Mouse (Mus musculus) cerebellum, postnatal 25 days (tissue): ENCODE measurements at regions not wholly inside any gene's neighbourhood (a gene's known extent, or its start where the extent isn't known, plus 50 kb on each side); places are given as distances from the start of the nearest gene placed in this dataset.
A peak's percentile ranks its signal among the peaks of the same experiment; 100 is the strongest.

Source experiments
- DNase-seq, 2 experiments: peaks; one replicate each; pipeline ENCODE4 v3.0.0; 2021; ENCODE audit warnings: mixed read lengths in 2 of 2

DNA sequence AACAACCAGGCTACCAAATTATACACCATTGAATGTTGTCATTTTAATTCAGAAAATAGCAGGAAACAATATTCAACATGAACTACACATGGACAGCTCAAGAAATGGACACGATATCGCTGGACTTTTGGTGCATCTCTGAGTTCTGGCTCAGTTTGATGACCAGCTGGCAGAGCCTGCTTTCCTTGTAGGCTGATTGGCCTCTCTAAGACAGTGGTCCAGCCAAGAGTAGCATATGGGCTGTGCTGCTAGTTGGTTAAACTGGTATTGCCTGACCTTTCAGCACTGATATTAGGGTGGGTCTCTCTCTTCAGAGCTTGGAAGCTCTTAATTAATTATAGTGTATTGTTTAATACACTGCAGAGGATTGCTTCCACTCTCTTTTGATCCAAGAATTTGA lies 705.8 kb upstream of the Ddx18 start:
- peak; percentile 71 to 79 for DNase-seq

DNA sequence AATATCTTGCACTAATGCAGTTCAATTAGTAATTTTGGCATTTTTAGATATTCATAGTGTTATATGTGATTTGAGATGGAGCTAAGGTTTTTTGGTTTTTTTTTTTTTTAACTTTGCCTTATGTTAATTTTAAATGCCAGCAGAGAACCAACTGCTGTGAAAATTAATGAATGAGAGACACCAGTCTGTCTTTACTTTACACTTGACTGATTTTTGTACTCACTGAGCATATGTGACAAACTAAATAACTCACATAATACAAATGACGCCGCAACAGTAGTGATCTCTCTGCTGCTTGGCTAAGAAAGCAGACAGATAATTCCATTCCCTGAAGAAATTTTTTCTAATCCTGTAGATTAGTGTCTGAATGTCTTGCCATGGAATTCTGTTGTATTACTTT lies 675.2 kb upstream of the Ddx18 start:
- DNase-seq, result no peak

DNA sequence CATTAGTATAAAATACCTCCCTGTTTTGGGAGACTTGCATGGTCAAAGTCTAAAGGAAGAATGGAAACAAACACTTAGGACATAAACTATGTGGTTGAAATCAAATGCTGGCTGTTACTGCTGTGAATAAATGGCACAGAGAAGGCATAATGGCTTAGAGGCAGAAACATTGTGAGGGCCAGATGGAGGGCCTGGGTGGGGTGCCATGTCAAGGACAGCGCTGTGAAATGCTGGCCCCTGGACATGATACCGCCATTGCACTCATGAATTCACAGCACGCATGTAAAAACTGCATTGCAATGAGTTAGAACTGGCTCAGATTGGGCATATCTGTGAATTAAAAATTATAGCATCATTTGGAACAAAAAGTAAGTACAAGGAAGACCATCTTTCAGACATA lies 673.7 kb upstream of the Ddx18 start:
- DNase-seq, result peak in 1 of 2 experiments; percentile 37

DNA sequence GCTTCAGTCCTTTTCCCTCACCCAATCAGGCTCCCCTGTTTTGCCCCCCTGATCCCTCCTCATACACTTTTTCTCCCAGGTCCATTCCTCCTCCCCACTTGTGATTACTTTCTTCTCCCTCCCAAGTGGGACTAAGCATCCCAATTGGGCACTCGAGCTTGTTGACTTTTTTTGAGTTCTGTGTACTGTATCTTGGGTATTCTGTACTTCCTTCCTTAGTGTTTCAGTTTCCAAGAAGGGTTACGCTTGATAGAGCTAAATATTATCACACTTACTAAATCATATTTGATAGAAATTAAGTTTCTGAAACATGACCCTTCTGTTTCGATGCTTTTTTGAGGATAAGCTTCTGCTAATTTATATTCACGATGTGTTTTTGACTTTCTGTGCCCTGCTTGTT lies 662.7 kb upstream of the Ddx18 start:
- DNase-seq, result no peak

DNA sequence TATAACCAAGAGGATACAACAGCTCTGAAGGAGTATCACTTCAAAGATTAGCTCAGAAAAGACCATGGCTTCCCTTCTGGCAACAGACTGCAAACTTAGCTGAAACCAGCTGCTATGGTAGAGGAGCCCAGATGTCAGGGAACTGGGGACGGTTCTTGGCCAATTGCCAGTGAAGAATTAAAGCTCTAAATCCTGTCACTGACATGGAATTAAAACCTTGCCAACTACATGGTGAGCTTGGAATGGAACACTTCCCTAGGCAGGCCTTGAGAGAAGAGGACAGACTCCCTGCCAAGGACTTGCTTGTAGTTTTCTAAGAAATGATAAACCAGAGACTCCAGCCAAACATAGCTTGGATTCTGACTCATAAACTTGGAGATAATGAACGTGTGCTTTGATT lies 644.7 kb upstream of the Ddx18 start:
- DNase-seq, result peak; percentile 4 to 6

DNA sequence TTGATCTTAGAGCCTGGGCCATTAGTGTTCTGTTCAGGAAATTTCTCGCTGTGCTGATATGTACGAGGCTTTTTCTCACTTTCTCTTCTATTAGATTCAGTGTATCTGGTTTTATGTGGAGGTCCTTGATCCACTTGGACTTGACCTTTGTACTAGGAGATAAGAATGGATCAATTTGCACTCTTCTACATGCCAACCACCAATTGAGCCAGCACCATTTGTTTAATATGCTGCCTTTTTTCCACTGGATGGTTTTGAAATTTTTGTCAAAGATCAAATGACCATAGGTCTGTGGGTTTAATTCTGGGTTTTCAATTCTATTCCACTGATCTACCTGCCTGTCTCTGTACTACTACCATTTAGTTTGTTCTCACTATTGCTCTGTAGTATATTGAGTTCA lies 640.8 kb upstream of the Ddx18 start:
- no peak for DNase-seq

DNA sequence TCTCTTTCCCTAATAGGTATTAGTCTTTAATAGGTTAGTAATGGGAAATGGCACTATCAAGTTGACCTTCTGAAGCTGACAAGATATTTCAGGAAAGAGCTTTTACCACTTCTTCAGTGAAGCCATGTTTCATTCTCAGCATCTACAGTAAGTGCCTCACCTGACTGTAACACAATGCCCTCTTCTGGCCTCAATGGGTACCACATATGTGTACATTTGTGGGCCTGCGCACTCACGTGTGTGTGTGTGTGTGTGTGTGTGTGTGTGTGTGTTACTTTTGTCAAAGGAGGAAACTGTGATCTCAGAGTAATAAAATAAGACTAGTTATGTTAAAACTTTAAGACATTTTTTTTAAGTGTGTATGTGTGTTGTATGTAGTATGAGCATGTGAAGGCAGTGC lies 601.8 kb upstream of the Ddx18 start:
- peak in 1 of 2 experiments; percentile 34 for DNase-seq

DNA sequence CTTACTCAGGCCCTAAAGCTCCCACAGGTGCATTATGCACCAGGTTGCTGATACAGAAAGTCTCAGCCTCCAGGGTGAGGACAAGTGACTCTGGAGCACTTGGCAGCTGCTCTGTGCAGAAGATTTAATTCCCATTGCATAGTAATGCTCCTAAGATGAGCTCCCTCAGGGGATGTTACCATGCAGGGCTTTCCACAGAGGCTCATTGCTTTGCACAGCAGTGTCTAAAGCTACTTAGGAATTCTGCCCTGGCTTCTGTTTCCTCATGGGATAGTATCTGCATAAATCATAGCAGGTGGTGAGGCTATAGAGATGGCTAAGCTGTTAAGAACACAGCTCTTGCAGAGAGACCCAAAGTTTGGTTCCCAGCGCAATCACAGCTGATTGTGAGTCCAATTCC lies 594.0 kb upstream of the Ddx18 start:
- no peak for DNase-seq

DNA sequence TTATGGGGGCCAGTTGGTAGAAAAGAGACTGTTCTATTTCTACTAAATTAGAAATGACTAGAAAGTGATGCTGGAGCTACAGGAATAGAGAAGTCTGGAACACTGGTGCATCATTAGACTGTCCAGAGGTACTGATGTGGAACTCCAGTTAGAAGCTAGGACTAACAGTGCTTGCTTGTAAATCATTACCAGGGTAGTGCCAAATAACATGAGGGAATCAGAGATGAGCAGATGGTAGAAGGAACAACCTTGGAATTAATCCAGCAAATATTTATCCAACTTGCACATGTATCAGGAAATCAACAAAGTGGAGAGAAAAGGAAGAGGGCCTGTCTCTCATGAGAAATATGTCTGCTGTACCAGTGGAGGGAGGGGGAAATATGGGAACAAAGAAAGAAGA lies 573.6 kb upstream of the Ddx18 start:
- peak; percentile 5 to 20 for DNase-seq

DNA sequence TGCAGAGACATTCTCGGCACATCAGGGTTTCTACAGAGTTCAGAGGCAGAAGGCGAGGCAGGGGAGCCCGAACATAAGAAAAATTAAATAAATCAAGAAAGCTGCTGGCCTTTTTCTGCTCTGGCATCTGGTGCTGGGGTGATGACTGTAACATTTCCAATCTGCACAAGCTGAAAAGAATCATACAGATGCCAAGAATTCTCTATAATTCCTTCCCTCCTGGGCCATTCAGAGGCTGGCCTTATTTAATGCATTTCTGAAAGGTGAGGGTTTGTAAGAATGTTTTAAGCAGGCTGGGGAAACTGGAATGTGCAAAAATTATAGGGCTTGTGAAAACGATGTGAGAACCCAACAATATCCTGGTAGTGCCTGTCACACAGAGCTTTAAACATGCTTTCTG lies 556.2 kb upstream of the Ddx18 start:
- no peak for DNase-seq

DNA sequence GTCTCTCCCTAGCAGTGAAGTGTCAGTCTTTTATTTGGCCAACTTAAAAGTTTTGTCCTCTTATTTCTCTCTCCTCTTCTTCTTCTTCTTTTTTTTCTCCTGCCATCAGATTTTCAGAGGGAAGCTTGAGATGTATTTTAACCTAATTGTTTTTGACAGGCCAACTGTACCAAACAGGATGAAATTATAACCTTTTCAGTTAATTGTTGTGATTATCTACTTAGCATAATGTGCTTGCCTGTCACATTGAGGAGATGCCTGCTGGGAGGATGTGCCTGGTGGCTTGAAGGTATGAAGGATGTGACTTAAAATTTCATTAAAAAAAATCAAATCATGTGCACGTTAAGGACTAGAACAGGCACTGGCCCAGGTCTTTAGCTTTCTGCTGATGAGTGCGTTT lies 527.9 kb upstream of the Ddx18 start:
- no peak for DNase-seq

DNA sequence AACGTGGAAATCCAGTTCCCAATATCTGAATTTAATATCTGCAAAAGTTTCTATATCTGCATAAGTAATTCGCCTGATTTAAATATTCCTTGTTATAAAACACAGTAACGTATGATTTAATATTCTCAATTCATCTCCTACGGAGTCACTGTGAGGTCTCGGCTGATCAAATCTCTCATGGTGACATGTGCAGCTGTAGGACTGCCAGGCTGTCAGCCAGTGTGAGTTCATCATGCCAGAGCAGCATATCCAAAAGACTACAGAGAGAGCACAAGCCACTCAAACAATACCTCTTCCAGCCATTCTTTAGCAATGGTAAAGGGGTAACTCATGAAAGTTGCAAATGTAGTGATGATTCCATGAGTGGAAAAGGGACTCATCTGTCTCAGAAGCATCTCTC lies 514.7 kb upstream of the Ddx18 start:
- DNase-seq, result peak; percentile 40 to 46

DNA sequence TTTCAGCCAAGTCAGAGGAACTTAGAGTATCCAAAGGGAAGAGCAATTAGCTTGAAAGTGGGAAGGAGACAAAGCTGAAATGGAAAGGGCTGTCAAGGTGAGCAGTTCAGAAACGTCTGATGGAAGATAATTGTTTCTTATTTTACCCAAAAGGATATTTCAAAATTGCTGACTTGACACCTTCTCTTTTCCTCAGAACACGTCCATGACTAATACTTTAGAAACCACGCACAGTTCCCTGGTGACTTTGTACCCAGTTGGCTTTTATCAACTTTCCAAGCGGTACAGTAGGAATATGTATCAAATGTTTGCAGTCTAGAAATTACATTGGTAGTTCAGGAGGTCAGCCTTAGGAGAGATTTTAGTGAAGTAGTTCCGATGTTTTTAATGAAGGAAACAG lies 508.3 kb upstream of the Ddx18 start:
- DNase-seq, result no peak

DNA sequence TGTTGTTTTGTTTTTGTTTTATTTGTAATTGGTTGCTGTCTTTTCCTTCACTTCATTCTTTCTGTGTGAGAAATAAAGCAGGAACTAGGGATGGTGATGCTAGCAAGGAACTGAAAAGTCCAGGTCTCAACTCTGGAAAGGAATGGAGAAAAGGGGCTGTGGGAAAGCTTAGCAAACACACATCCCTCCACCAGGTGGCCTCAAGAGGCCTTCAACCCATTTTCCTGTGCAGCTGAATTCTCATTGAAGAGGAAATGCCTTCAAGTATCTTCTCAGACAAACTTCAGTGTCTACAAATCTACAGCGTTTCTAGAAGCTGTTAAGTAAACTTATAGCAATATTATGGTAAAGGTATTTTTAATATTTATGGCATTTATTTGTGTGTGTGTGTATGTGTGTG lies 487.4 kb upstream of the Ddx18 start:
- DNase-seq, result no peak

DNA sequence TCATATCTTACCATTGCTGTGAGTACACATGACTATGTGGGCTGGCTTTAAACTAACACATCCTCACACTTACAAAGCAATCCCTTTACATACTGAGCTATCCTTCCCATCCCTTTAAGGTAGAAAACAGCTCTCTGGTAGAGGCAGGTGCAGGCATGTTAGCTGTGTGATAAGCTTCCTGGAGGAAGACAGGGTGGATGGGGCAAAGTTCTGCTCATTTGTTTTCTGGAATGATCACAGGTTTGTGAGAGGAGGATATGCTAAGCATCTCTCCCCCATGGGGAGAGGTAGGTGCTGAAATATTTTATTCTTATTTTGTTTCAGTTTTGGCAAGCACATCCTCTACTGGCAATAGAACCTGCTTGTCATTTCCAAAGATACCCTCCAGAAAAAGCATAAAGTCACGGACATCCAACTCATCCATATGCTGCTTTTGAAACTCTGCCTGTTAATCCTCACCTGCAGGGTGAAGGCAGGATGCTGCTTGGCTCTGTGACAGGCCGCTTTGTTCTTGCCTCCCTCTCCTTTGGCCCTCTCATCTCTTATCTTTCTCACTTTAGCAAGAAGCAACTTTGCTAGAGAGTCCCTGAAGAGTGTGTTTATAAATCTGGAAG lies 480.4 kb upstream of the Ddx18 start:
- peak; percentile 83 to 89 for DNase-seq

DNA sequence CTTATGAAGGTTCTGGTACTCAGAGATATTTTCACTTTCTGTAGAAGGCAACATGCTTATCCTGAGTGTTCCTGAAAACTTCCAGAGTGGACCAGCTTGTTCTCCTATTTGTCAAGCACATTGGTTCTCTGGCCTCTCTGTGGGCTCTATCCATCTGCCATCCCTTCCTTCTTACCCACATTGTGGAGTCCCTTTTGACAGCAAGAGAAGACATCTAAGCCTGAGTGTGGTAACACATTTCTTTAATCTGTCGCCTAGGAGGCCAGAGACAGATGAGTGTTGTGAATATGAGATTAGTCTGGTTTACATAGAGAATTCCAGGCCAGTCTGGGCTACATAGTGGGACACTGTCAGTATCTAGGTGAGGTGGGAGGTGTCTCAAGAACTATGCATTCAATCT lies 476.1 kb upstream of the Ddx18 start:
- no peak for DNase-seq

DNA sequence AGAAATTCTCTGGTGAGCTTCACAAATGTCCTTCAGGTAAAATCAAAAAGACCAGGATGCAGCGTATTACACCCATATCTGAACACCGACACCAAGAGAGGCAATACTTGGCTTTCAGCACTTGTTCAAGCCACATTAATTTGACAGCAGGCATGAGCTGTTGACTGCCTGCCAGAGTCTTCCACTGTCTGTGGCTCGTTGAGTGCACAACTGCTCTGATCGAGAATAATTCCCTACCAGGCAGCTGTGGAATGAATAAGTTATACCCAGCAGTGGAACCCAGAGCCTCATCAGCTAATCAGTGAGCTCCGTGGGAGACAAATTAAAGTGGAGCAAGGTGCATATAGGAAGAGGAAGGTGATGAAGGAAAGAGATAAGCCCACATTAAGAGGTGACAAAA lies 475.3 kb upstream of the Ddx18 start:
- DNase-seq, result peak; percentile 45 to 67

DNA sequence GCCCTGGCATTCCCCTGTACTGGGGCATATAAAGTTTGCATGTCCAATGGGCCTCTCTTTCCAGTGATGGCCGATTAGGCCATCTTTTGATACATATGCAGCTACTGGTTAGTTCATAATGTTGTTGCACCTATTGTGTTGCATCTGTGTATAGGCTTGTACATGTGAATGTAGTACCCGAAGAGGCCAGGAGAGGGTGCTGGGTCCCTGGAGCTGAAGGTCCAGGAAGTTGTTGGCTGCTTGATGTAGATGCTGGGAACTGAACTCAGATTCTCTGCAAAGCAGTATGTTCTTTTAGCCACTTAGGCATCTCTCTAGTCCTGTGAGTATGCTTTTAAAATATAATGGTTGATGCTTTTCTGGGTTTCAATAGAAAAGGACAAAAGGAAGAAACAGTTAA lies 440.0 kb upstream of the Ddx18 start:
- DNase-seq, result no peak

DNA sequence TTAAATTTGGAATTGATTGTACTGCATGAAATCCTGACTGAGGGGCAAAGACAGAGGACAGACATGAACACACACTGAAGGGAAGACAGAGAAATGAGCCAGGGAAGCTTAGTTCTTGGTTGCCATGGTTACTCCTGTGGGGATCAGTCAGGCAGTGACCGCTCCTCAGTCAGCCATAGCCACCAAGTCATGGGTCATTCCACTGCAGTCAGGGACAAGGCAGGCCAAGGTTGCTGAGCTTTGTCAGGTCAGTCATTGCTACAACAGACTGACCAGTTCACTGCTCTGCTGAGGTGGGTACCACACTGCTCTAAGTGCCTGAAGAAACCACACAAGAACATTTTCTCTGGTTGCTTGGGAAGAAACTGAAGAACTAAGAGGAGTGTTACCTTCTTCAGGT lies 428.7 kb upstream of the Ddx18 start:
- DNase-seq, result no peak

DNA sequence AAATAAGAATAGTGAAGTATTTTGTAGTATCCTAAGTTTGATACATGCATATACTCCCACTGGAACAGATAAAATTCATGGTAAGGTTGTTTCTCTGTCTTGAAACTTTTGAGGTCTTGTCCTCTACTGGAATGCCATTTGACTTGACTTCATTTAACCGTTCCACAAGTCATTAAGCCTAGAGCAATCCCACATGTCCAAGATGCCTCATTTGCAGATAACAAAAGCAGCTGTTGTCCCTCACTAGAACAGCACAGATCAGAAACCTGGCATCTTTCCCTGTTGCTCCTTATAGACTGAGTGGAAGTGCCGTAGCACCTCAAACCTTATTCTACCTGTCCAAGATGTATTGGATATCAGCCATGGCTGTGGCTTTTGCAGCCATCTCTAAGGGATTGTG lies 422.9 kb upstream of the Ddx18 start:
- DNase-seq, result no peak

DNA sequence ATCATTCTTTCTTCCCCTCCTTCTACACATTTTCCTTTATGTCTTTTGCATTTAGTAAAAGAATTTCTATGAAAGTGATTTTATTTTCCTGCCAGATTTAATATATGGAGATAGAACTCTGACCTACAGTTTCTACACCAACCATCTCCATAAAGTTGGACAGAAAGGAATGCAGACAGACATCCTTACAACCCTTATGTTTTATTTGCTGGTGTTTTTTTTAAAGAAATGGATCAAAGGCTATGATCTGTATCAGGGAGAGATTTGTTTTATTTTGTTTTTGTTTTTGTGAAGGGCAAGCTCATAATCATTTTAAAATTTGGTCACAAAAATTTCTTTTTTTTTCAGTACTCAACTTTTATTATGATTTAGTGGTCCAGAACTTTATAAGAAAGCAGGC lies 391.2 kb upstream of the Ddx18 start:
- DNase-seq, result no peak

DNA sequence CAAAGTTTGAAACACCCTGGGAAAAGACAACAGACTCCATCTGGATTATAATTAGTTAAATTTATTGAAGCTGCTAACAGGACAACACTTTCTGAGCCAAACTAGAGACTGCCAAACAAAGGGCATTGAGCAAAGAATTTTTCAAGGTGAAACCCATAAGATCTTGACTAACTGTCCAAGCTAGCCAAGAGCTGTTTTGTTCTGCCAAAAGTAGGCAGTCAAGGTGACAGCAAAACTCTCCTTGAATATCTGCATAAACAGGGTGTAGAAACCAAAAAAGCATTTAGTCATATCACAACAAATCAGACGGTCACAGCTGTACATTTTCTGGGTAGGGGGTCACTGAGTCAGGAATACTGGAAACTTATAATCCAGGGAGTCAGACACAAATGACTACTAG lies 368.1 kb upstream of the Ddx18 start:
- no peak for DNase-seq
